Mouse (Mus musculus): ENCODE measurements at regions not wholly inside any gene's neighbourhood (a gene's known extent, or its start where the extent isn't known, plus 50 kb on each side); places are given as distances from the start of the nearest gene placed in this dataset.

DNA sequence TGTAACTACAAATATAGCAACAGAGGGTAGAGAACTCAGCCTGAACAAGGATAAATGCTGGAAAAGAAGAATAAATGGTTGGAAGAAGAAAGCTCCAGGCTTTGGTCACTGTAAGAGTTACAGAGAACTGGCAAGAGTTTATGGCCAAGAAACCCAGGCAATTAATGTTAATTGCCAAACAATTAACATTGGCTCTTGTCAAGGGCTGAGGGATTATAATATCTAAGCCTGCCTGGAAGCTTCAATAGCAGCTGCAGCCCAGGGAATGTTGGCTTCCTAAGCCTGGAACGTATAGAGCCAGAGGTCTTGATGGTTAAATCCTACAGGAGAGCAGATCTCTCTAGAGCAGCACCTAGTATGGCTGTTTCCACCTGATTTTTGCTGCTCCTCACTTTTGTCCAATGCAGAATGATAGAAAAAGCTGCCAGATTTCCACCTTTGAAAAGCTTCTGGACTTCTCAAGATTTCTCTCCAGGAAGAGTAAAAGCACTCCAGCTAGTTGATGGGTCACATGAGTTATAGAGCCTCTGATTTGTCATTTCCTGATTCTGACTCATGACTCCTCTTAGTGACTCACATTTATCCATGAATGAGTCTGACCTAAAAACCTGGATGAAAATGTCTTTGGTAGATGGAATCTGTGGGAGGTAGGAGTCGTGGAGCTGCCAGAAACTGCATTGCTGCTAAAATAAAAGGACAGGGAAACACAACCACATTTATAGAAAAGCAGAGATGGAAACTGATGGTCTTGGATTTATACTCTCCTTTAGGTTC lies 327.2 kb downstream of the Adcyap1 start:
- H3K4me3 ChIP-seq (ENCODE audit: low read depth, low read length), result no peak overlapping the region
- H3K36me3 ChIP-seq (ENCODE audit: control insufficient read depth, insufficient read depth, low read length), result no peaks in the 10 kb centered on the region
- H3K4me2 ChIP-seq (ENCODE audit: low read depth, low read length), result no peak overlapping the region
- no peak overlapping the region for H3K9ac ChIP-seq (ENCODE audit: low read depth, low read length)
- no peak for ATAC-seq (ENCODE audit: low read depth)
- no peaks in the 10 kb centered on the region for H3K27me3 ChIP-seq (replicated peaks; ENCODE audit: control insufficient read depth, insufficient read depth, low read length)
- H3K4me1 ChIP-seq (ENCODE audit: control insufficient read depth, insufficient read depth, low read length), result no peaks in the 10 kb centered on the region
- 69% methylated on average over 2 of the region's 2 CpGs for WGBS
- no peak overlapping the region for H3K27ac ChIP-seq (replicated peaks; ENCODE audit: low read depth, low read length)
- H3K9me3 ChIP-seq (ENCODE audit: control insufficient read depth, low read length), result no peaks in the 10 kb centered on the region
- DNase-seq (ENCODE audit: low spot score), result no peak

DNA sequence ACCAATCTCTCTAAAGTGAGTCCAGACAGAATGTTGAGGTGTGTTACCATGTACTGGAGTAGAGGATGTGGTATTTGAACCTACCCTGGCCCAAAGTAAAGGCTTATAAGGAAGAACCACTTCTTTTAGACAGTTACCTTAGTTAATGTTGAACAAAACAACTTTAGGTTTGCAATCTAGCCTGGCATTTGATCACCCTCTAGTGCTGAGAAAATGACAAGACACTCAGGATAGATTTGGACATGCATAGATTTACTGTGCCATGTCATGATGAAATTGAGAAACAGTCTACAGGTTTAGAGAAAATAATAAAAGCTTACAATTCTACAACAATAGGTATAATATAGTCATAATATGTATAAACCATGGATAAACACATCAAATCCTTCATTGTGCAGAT lies 333.7 kb downstream of the Adcyap1 start:
- Histone ChIP-seq H3K36me3 (ENCODE audit: control insufficient read depth, insufficient read depth, low read length) (no peaks in the 10 kb centered on the region), H3K4me1 (ENCODE audit: control insufficient read depth, insufficient read depth, low read length) (no peaks in the 10 kb centered on the region), H3K27ac (replicated peaks; ENCODE audit: low read depth, low read length) (no peak overlapping the region), H3K9ac (ENCODE audit: low read depth, low read length) (no peak overlapping the region), H3K9me3 (ENCODE audit: control insufficient read depth, low read length) (no peaks in the 10 kb centered on the region), H3K4me3 (ENCODE audit: low read depth, low read length) (no peak overlapping the region), H3K27me3 (replicated peaks; ENCODE audit: control insufficient read depth, insufficient read depth, low read length) (no peaks in the 10 kb centered on the region), H3K4me2 (ENCODE audit: low read depth, low read length) (no peak overlapping the region)
- DNase-seq (ENCODE audit: low spot score) (no peak), ATAC-seq (ENCODE audit: low read depth) (no peak)

DNA sequence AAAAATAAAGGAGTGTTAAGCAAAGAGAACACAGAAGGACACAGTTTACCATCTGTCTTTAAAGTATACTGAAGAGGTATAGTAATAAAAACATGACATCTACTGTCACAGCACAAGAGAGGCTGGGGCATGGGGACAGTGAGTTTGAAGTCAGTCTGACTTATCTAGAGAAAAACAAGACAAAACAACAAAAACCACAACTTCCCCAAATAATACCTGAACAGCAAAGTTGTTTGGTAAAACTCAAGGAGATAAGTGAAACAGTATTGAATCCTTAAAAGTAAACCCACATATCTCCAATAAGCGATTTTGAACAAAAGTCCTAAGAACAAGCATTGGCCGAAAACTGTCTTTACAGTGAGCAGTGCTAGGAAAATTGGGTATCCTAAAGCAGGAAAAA lies 336.1 kb downstream of the Adcyap1 start:
- Histone ChIP-seq H3K36me3 (ENCODE audit: control insufficient read depth, insufficient read depth, low read length) (no peaks in the 10 kb centered on the region), H3K27ac (replicated peaks; ENCODE audit: low read depth, low read length) (no peak overlapping the region), H3K4me2 (ENCODE audit: low read depth, low read length) (no peak overlapping the region), H3K4me1 (ENCODE audit: control insufficient read depth, insufficient read depth, low read length) (no peaks in the 10 kb centered on the region), H3K4me3 (ENCODE audit: low read depth, low read length) (no peak overlapping the region), H3K27me3 (replicated peaks; ENCODE audit: control insufficient read depth, insufficient read depth, low read length) (no peaks in the 10 kb centered on the region), H3K9me3 (ENCODE audit: control insufficient read depth, low read length) (no peaks in the 10 kb centered on the region), H3K9ac (ENCODE audit: low read depth, low read length) (no peak overlapping the region)
- ATAC-seq (ENCODE audit: low read depth) (no peak), DNase-seq (ENCODE audit: low spot score) (no peak)
- 87% methylated on average over 2 of the region's 2 CpGs for WGBS

DNA sequence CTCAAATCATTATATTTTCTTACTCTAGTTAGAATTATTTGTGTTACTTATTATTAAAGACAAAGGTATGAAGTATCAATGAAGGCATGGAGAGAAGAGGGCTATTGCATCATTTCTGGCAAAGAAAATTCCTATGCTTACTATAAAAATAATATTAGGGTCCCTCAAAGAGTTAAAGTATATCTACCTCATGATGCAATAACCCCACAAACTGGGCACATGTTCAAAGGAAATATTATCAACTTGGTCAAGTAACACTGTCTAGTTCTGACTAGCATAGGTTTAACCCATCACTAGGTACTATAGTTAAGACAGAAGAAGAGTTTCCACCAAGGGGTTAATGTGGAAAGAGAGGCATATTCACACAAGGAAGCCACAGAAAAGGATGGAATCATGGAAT lies 336.9 kb downstream of the Adcyap1 start:
- Histone ChIP-seq H3K9me3 (ENCODE audit: control insufficient read depth, low read length) (no peaks in the 10 kb centered on the region), H3K27ac (replicated peaks; ENCODE audit: low read depth, low read length) (no peak overlapping the region), H3K9ac (ENCODE audit: low read depth, low read length) (no peak overlapping the region), H3K4me1 (ENCODE audit: control insufficient read depth, insufficient read depth, low read length) (no peaks in the 10 kb centered on the region), H3K27me3 (replicated peaks; ENCODE audit: control insufficient read depth, insufficient read depth, low read length) (no peaks in the 10 kb centered on the region), H3K4me2 (ENCODE audit: low read depth, low read length) (no peak overlapping the region), H3K4me3 (ENCODE audit: low read depth, low read length) (no peak overlapping the region), H3K36me3 (ENCODE audit: control insufficient read depth, insufficient read depth, low read length) (no peaks in the 10 kb centered on the region)
- ATAC-seq (ENCODE audit: low read depth) (no peak), DNase-seq (ENCODE audit: low spot score) (no peak)

- H3K4me1 ChIP-seq (ENCODE audit: control insufficient read depth, insufficient read depth, low read length), result no peaks in the 10 kb centered on the region
- H3K36me3 ChIP-seq (ENCODE audit: control insufficient read depth, insufficient read depth, low read length), result no peaks in the 10 kb centered on the region
- no peak for ATAC-seq (ENCODE audit: low read depth)
- H3K9ac ChIP-seq (ENCODE audit: low read depth, low read length), result no peak overlapping the region
- no peak for DNase-seq (ENCODE audit: low spot score)
- H3K27ac ChIP-seq (replicated peaks; ENCODE audit: low read depth, low read length), result no peak overlapping the region
- no peaks in the 10 kb centered on the region for H3K9me3 ChIP-seq (ENCODE audit: control insufficient read depth, low read length)
- H3K4me2 ChIP-seq (ENCODE audit: low read depth, low read length), result no peak overlapping the region
- H3K4me3 ChIP-seq (ENCODE audit: low read depth, low read length), result no peak overlapping the region
- no peaks in the 10 kb centered on the region for H3K27me3 ChIP-seq (replicated peaks; ENCODE audit: control insufficient read depth, insufficient read depth, low read length)
These were observed 343.0 kb downstream of the Adcyap1 start for GRCm38 (mm10) chr17:93541795-93542194.

GRCm38 (mm10) chr17:93550339-93550738 lies 351.5 kb downstream of the Adcyap1 start:
- H3K4me1 ChIP-seq (ENCODE audit: control insufficient read depth, insufficient read depth, low read length), result no peaks in the 10 kb centered on the region
- no peak overlapping the region for H3K27ac ChIP-seq (replicated peaks; ENCODE audit: low read depth, low read length)
- no peaks in the 10 kb centered on the region for H3K27me3 ChIP-seq (replicated peaks; ENCODE audit: control insufficient read depth, insufficient read depth, low read length)
- DNase-seq (ENCODE audit: low spot score) (no peak), ATAC-seq (ENCODE audit: low read depth) (no peak)
- H3K36me3 ChIP-seq (ENCODE audit: control insufficient read depth, insufficient read depth, low read length), result no peaks in the 10 kb centered on the region
- H3K9me3 ChIP-seq (ENCODE audit: control insufficient read depth, low read length), result no peaks in the 10 kb centered on the region
- no peak overlapping the region for H3K4me3 ChIP-seq (ENCODE audit: low read depth, low read length)
- H3K9ac ChIP-seq (ENCODE audit: low read depth, low read length), result no peak overlapping the region
- H3K4me2 ChIP-seq (ENCODE audit: low read depth, low read length), result no peak overlapping the region

GRCm38 (mm10) chr17:93555872-93556271 lies 357.1 kb downstream of the Adcyap1 start:
- Histone ChIP-seq H3K36me3 (ENCODE audit: control insufficient read depth, insufficient read depth, low read length) (no peaks in the 10 kb centered on the region), H3K27me3 (replicated peaks; ENCODE audit: control insufficient read depth, insufficient read depth, low read length) (no peaks in the 10 kb centered on the region), H3K27ac (replicated peaks; ENCODE audit: low read depth, low read length) (no peak overlapping the region), H3K9me3 (ENCODE audit: control insufficient read depth, low read length) (no peaks in the 10 kb centered on the region), H3K4me2 (ENCODE audit: low read depth, low read length) (no peak overlapping the region), H3K4me3 (ENCODE audit: low read depth, low read length) (no peak overlapping the region), H3K4me1 (ENCODE audit: control insufficient read depth, insufficient read depth, low read length) (no peaks in the 10 kb centered on the region), H3K9ac (ENCODE audit: low read depth, low read length) (no peak overlapping the region)
- ATAC-seq (ENCODE audit: low read depth) (no peak), DNase-seq (ENCODE audit: low spot score) (no peak)
- WGBS, result 55% methylated on average over 1 of the region's 1 CpGs

GRCm38 (mm10) chr17:93563277-93563772 lies 364.5 kb downstream of the Adcyap1 start:
- Histone ChIP-seq H3K36me3 (ENCODE audit: control insufficient read depth, insufficient read depth, low read length) (no peaks in the 10 kb centered on the region), H3K4me1 (ENCODE audit: control insufficient read depth, insufficient read depth, low read length) (no peaks in the 10 kb centered on the region), H3K27me3 (replicated peaks; ENCODE audit: control insufficient read depth, insufficient read depth, low read length) (no peaks in the 10 kb centered on the region), H3K4me3 (ENCODE audit: low read depth, low read length) (no peak overlapping the region), H3K27ac (replicated peaks; ENCODE audit: low read depth, low read length) (no peak overlapping the region), H3K9me3 (ENCODE audit: control insufficient read depth, low read length) (no peaks in the 10 kb centered on the region), H3K4me2 (ENCODE audit: low read depth, low read length) (no peak overlapping the region), H3K9ac (ENCODE audit: low read depth, low read length) (no peak overlapping the region)
- peak; percentile 47; the same call in 1 of the 2 replicates for ATAC-seq (ENCODE audit: low read depth)
- 19% methylated on average over 1 of the region's 1 CpGs for WGBS
- peak; percentile 90 for DNase-seq (ENCODE audit: low spot score)

DNA sequence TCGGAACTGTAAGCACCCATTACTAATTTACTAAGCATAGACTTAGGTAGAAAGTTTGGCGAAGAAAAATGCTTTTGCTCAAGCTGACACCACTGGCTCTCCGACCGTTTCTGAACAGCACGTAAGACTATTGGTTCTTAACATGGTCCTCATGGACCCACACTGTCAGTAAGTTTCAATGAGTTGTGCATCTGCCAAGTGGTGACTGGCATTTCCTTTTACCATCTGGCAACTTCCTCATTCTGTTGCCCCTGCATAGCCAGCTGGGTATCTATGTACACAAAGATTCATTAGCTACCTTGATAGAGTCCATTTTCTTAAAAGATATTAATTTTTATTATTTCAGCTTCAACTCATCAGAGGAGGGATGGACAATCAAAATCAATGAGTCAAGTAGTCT lies 381.2 kb downstream of the Adcyap1 start:
- Histone ChIP-seq H3K27me3 (replicated peaks; ENCODE audit: control insufficient read depth, insufficient read depth, low read length) (no peaks in the 10 kb centered on the region), H3K9ac (ENCODE audit: low read depth, low read length) (no peak overlapping the region), H3K4me2 (ENCODE audit: low read depth, low read length) (no peak overlapping the region), H3K36me3 (ENCODE audit: control insufficient read depth, insufficient read depth, low read length) (no peaks in the 10 kb centered on the region), H3K4me1 (ENCODE audit: control insufficient read depth, insufficient read depth, low read length) (no peaks in the 10 kb centered on the region), H3K4me3 (ENCODE audit: low read depth, low read length) (no peak overlapping the region), H3K9me3 (ENCODE audit: control insufficient read depth, low read length) (no peaks in the 10 kb centered on the region), H3K27ac (replicated peaks; ENCODE audit: low read depth, low read length) (no peak overlapping the region)
- ATAC-seq (ENCODE audit: low read depth) (no peak), DNase-seq (ENCODE audit: low spot score) (no peak)
- WGBS, result 89% methylated on average over 5 of the region's 5 CpGs
